Mouse (Mus musculus) intestine, postnatal 0 days (tissue): ENCODE results near the gene Suox. TPM values are rescaled to one million over a fixed set of nuclear protein-coding genes. Genes with fewer than 3 reads are reported as not detected.
"Not testable (repeated sequence)": the region's sequence is repeated elsewhere in the genome, so short reads cannot be mapped to it uniquely, and the experiment has no call there.

Source experiments
- ATAC-seq: fragments of 200-750 bp; cut with Nextera tagmentation; 2 replicates; pipeline ENCODE4 v1.8.0; 2017; ENCODE audit warnings: mild to moderate bottlenecking, moderate TSS enrichment, moderate library complexity
- H3K27ac ChIP-seq: fragments of 300-500 bp; sonication (generic); 2 replicates; pipeline ENCODE4 v1.5.1; 2014; ENCODE audit warnings: mild to moderate bottlenecking, low read depth, low read length, moderate library complexity
- H3K27me3 ChIP-seq: fragments of 300-500 bp; sonication (generic); replicated peaks from 2 replicates; pipeline ENCODE4 v1.6.1; 2014; ENCODE audit warnings: low read length, mixed read lengths; ENCODE audit not compliant: control insufficient read depth, insufficient read depth
- H3K36me3 ChIP-seq: fragments of 300-500 bp; sonication (generic); 2 replicates; pipeline ENCODE4 v1.6.1; 2014; ENCODE audit warnings: mild to moderate bottlenecking, moderate library complexity; ENCODE audit not compliant: control insufficient read depth, insufficient read depth
- H3K4me1 ChIP-seq: fragments of 300-500 bp; sonication (generic); replicated peaks from 2 replicates; pipeline ENCODE4 v1.6.1; 2014; ENCODE audit warnings: antibody characterized with exemption, low read length, mixed read lengths; ENCODE audit not compliant: control insufficient read depth, insufficient read depth
- H3K4me2 ChIP-seq: fragments of 300-500 bp; sonication (generic); replicated peaks from 2 replicates; pipeline ENCODE4 v1.6.1; 2014; ENCODE audit warnings: low read depth, mild to moderate bottlenecking, moderate library complexity
- H3K4me3 ChIP-seq: fragments of 300-500 bp; sonication (generic); 2 replicates; pipeline ENCODE4 v1.5.1; 2014; ENCODE audit warnings: low read depth, low read length
- H3K9ac ChIP-seq: fragments of 300-500 bp; sonication (generic); 2 replicates; pipeline ENCODE4 v1.6.1; 2014; ENCODE audit warnings: mild to moderate bottlenecking, low read depth, low read length
- H3K9me3 ChIP-seq: fragments of 300-500 bp; sonication (generic); 2 replicates; pipeline ENCODE4 v1.6.1; 2016; ENCODE audit warnings: mixed run types; ENCODE audit not compliant: control insufficient read depth
- CTCF ChIP-seq: sonication (generic); IDR thresholded peaks from 2 replicates; pipeline ENCODE4 v1.5.1; 2016; ENCODE audit warnings: low read depth, mild to moderate bottlenecking, control low read depth, antibody characterized with exemption, moderate library complexity
- WGBS: fragments of 180-500 bp; shearing (Covaris S2); extraction: QIAGEN DNeasy Blood & Tissue Kit; methylation state at CpG from one replicate; pipeline ENCODE4 v1.1.7; 2014; 5-methylcytosine and 5-hydroxymethylcytosine counted together
- polyA plus RNA-seq: library from polyadenylated mRNA; unstranded; fragments of >200 nt; fragmentation: Nextera tagmentation; extraction: Ambion mirVana; gene quantifications from 2 replicates; pipeline ENCODE4 v1.2.1, GENCODE M21; 2015

Gene Suox
- polyA plus RNA-seq, 1 experiment from 2014 or later, result 5.1 TPM

- Histone ChIP-seq H3K9me3 (no peaks in the 10 kb centered on the region), H3K36me3 (peaks cover 20% of the 10 kb centered on the region), H3K27me3 (no peaks in the 10 kb centered on the region), H3K4me2 (peak overlapping the region; percentile 79), H3K9ac (peak overlapping the region; percentile 89), H3K4me1 (no peaks in the 10 kb centered on the region), H3K27ac (0 out of 2 replicates have a peak overlapping the region, but pooled peaks have one; percentile 46), H3K4me3 (peak overlapping the region; percentile 86)
- no peak for TF ChIP-seq CTCF
- 29% methylated on average over 7 of the region's 7 CpGs for WGBS
- ATAC-seq, result no peak
Measured at GRCm38 (mm10) chr10:128625287-128625894, 48.5 kb downstream of the Suox start.

- 83% methylated on average over 4 of the region's 4 CpGs for WGBS
- H3K4me3 ChIP-seq, H3K9me3 ChIP-seq, H3K4me2 ChIP-seq, H3K9ac ChIP-seq, H3K27ac ChIP-seq, H3K4me1 ChIP-seq, H3K27me3 ChIP-seq, ATAC-seq: not testable (repeated sequence)
- peaks cover 20% of the 10 kb centered on the region for H3K36me3 ChIP-seq
Measured at GRCm38 (mm10) chr10:128623106-128623613, 50.7 kb downstream of the Suox start.

- Histone ChIP-seq H3K9ac (no peak overlapping the region), H3K27ac (no peak overlapping the region), H3K4me2 (no peak overlapping the region), H3K4me1 (no peaks in the 10 kb centered on the region), H3K4me3 (no peak overlapping the region), H3K36me3 (peaks cover 20% of the 10 kb centered on the region), H3K27me3 (no peaks in the 10 kb centered on the region), H3K9me3 (no peaks in the 10 kb centered on the region)
- no peak for ATAC-seq
- TF ChIP-seq CTCF, result no peak
- WGBS, result 91% methylated on average over 4 of the region's 4 CpGs
Measured at GRCm38 (mm10) chr10:128622702-128623101, 51.2 kb downstream of the Suox start.

- no peaks in the 10 kb centered on the region for H3K9me3 ChIP-seq
- peak; percentile 35 for TF ChIP-seq CTCF
- H3K36me3 ChIP-seq, result peaks cover 20% of the 10 kb centered on the region
- no peak overlapping the region for H3K4me2 ChIP-seq
- no peak overlapping the region for H3K9ac ChIP-seq
- ATAC-seq, result no peak
- 72% methylated on average over 3 of the region's 3 CpGs for WGBS
- H3K4me1 ChIP-seq, result no peaks in the 10 kb centered on the region
- H3K27me3 ChIP-seq, result no peaks in the 10 kb centered on the region
- no peak overlapping the region for H3K27ac ChIP-seq
- no peak overlapping the region for H3K4me3 ChIP-seq
Measured at GRCm38 (mm10) chr10:128621986-128622520, 51.8 kb downstream of the Suox start.

- Histone ChIP-seq H3K4me3 (no peak overlapping the region), H3K4me2 (no peak overlapping the region), H3K27ac (no peak overlapping the region), H3K4me1 (no peaks in the 10 kb centered on the region), H3K27me3 (no peaks in the 10 kb centered on the region), H3K9ac (no peak overlapping the region), H3K9me3 (no peaks in the 10 kb centered on the region), H3K36me3 (peaks cover 20% of the 10 kb centered on the region)
- no peak for TF ChIP-seq CTCF
- no peak for ATAC-seq
Measured at GRCm38 (mm10) chr10:128620241-128620640, 53.6 kb downstream of the Suox start.

Other genes with a start within 250 kb of the Suox start
- 31.1 and 31.6 TPM in 2 replicates for gene Smarcc2, start 214.8 kb downstream of the Suox start, polyA plus RNA-seq
- 2,493 and 2,543 TPM in 2 replicates for gene Myl6, start 179.9 kb downstream of the Suox start, polyA plus RNA-seq
- gene Myl6b, start 175.4 kb downstream of the Suox start, polyA plus RNA-seq, result 1.3 and 1.8 TPM in 2 replicates
- gene Esyt1, start 148.2 kb downstream of the Suox start, polyA plus RNA-seq, result 11.7 and 12.5 TPM in 2 replicates
- 10.0 and 10.4 TPM in 2 replicates for gene Zc3h10, start 126.3 kb downstream of the Suox start, polyA plus RNA-seq
- 2,426 and 2,428 TPM in 2 replicates for gene Rpl41, start 124.8 kb downstream of the Suox start, polyA plus RNA-seq
- gene Pa2g4, start 108.1 kb downstream of the Suox start, polyA plus RNA-seq, result 65.3 and 66.8 TPM in 2 replicates
- gene Erbb3, start 84.4 kb downstream of the Suox start, polyA plus RNA-seq, result 22.3 and 23.8 TPM in 2 replicates
- gene Rps26, start 47.3 kb downstream of the Suox start, polyA plus RNA-seq, result 519 and 548 TPM in 2 replicates
- gene Ikzf4, start 28.1 kb downstream of the Suox start, polyA plus RNA-seq, result 0.95 and 1.7 TPM in 2 replicates
- 35.9 and 37.8 TPM in 2 replicates for gene Rab5b, start 22.2 kb upstream of the Suox start, polyA plus RNA-seq
- 0.55 and 0.86 TPM in 2 replicates for gene Pmel, start 30.1 kb upstream of the Suox start, polyA plus RNA-seq
- 23.3 and 24.1 TPM in 2 replicates for gene Cdk2, start 31.0 kb upstream of the Suox start, polyA plus RNA-seq
- gene Dgka, start 70.8 kb upstream of the Suox start, polyA plus RNA-seq, result 7.1 and 8.2 TPM in 2 replicates
- gene Pym1, start 73.8 kb upstream of the Suox start, polyA plus RNA-seq, result 22.3 and 22.7 TPM in 2 replicates
- 0.97 and 1.4 TPM in 2 replicates for gene Mmp19, start 116.8 kb upstream of the Suox start, polyA plus RNA-seq
- gene Dnajc14, start 130.0 kb upstream of the Suox start, polyA plus RNA-seq, result 28.2 and 31.8 TPM in 2 replicates
- gene Tmem198b, start 130.3 kb upstream of the Suox start, polyA plus RNA-seq, result 5.1 and 5.7 TPM in 2 replicates
- gene Sarnp, start 143.3 kb upstream of the Suox start, polyA plus RNA-seq, result 90.3 and 92.1 TPM in 2 replicates
- gene Ormdl2, start 147.6 kb upstream of the Suox start, polyA plus RNA-seq, result 70.2 and 70.4 TPM in 2 replicates
- 0.99 and 1.6 TPM in 2 replicates for gene Gdf11, start 217.6 kb upstream of the Suox start, polyA plus RNA-seq
- gene Cd63, start 226.9 kb upstream of the Suox start, polyA plus RNA-seq, result 939 and 945 TPM in 2 replicates
- 12.4 and 13.0 TPM in 2 replicates for gene Rdh5, start 248.8 kb upstream of the Suox start, polyA plus RNA-seq
- gene Bloc1s1, start 250.0 kb upstream of the Suox start, polyA plus RNA-seq, result 248 and 257 TPM in 2 replicates